Mouse (Mus musculus) ES-E14 (cell line): Measurements from ENCODE around the gene Asb4. TPM values are rescaled to one million over a fixed set of nuclear protein-coding genes. Genes with fewer than 3 reads are reported as not detected.

Experiments used
- DNase-seq: peaks from one replicate; pipeline ENCODE4 v3.0.0-alpha.2; 2013; ENCODE audit warnings: low read depth, low spot score
- H3K27ac ChIP-seq: 2 replicates; pipeline ENCODE4 v1.5.1; 2012; ENCODE audit warnings: low read depth, mild to moderate bottlenecking, low read length, moderate library complexity, mixed read lengths; ENCODE audit not compliant: poor library complexity, insufficient read depth, severe bottlenecking
- H3K36me3 ChIP-seq: 2 replicates; pipeline ENCODE4 v1.6.1; 2012; ENCODE audit warnings: mild to moderate bottlenecking, low read length, moderate library complexity, mixed read lengths; ENCODE audit not compliant: control insufficient read depth, poor library complexity, insufficient read depth, severe bottlenecking
- H3K4me1 ChIP-seq, 2 experiments: fragments of 150-350 bp in 1 of 2; sonication (generic) in 1 of 2; 2 replicates each; pipeline ENCODE4 v1.6.1; 2012; ENCODE audit warnings: low read length in 2 of 2, mild to moderate bottlenecking in 1 of 2, mixed read lengths in 1 of 2; ENCODE audit not compliant: control insufficient read depth in 2 of 2, insufficient read depth in 2 of 2, poor library complexity in 1 of 2
- H3K4me3 ChIP-seq, 2 experiments: fragments of 150-350 bp in 1 of 2; sonication (generic) in 1 of 2; 2 replicates each; pipeline ENCODE4 v1.5.1; 2012; ENCODE audit warnings: low read length in 2 of 2, low read depth in 1 of 2, mild to moderate bottlenecking in 1 of 2, mixed read lengths in 1 of 2; ENCODE audit not compliant: insufficient read depth in 1 of 2, poor library complexity in 1 of 2, severe bottlenecking in 1 of 2
- H3K9ac ChIP-seq: 2 replicates; pipeline ENCODE4 v1.6.1; 2012; ENCODE audit warnings: low read depth, mild to moderate bottlenecking, low read length, mixed read lengths; ENCODE audit not compliant: poor library complexity, insufficient read depth, severe bottlenecking
- H3K9me3 ChIP-seq: fragments of 150-350 bp; sonication (generic); 2 replicates; pipeline ENCODE4 v1.6.1; 2012; ENCODE audit warnings: low read depth, mild to moderate bottlenecking, low read length; ENCODE audit not compliant: control insufficient read depth, insufficient read depth
- CHD2 ChIP-seq: IDR thresholded peaks from 2 replicates; pipeline ENCODE4 v1.6.1; 2014; ENCODE audit warnings: mild to moderate bottlenecking, low read depth, low read length, inconsistent platforms
- HCFC1 ChIP-seq: IDR thresholded peaks from 2 replicates; pipeline ENCODE4 v1.6.1; 2012; ENCODE audit warnings: low read length, inconsistent platforms, borderline replicate concordance; ENCODE audit not compliant: insufficient read depth
- MAFK ChIP-seq: IDR thresholded peaks from 2 replicates; pipeline ENCODE4 v1.6.1; 2014; ENCODE audit warnings: mild to moderate bottlenecking, low read depth, low read length, inconsistent platforms; ENCODE audit not compliant: insufficient read depth
- ZC3H11A ChIP-seq: IDR thresholded peaks from 2 replicates; pipeline ENCODE4 v1.6.1; 2012; ENCODE audit warnings: low read depth, mild to moderate bottlenecking, inconsistent platforms, low read length, borderline replicate concordance
- ZNF384 ChIP-seq: IDR thresholded peaks from 2 replicates; pipeline ENCODE4 v1.6.1; 2012; ENCODE audit warnings: low read depth, low read length, inconsistent platforms
- in situ Hi-C, 2 experiments: fragments of 600-800 bp; cut with MboI; formaldehyde crosslinking; loops; one replicate each; pipeline ENCODE4 v1.15.1; 2025; ENCODE audit warnings: low sequenced_read_pairs in 2 of 2, inconsistent platforms in 1 of 2; ENCODE audit not compliant: unreplicated experiment in 2 of 2
- total RNA-seq: library from RNA; depleted of rRNA; stranded (reverse); fragments of 300-350 nt; gene quantifications from 2 replicates; pipeline ENCODE4 v1.2.3, GENCODE M21; 2012; rRNA removed

Gene Asb4
- total RNA-seq, 1 experiment: 0.22 TPM

DNA sequence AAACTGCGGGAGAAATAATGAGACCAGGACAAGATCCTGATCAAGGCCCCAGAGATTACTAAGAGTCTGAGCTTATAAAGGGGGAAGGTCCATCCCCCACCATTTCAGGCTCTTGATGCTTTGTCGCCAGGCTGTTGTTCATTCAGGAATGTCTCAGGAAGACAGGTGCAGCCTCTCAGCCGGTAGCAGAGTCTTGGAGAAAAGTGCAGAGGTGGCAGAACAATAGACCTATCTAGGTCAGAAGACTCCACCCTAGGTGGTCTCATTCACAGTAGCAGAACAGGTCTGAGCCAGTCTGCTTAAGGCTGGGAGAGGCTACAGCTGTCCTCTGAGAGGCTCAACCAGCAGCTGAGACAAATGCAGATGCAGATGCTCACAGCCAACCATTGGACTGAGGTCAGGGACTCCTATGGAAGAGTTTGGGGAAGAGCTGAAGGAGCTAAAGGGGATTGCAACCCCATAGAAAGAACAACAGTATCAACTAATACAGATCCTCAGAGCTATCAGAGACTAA lies 99.1 kb downstream of the Asb4 start:
- TF ChIP-seq HCFC1 (no peak), CHD2 (peak; percentile 60), MAFK (peak; percentile 81), ZNF384 (no peak), ZC3H11A (no peak)
- H3K4me3 ChIP-seq: no peak overlapping the region
- peaks cover 5% of the 10 kb centered on the region; the same call in 1 of the 2 replicates for H3K36me3 ChIP-seq
- H3K9me3 ChIP-seq: peaks cover 7% of the 10 kb centered on the region
- DNase-seq: peak; percentile 75
- in situ Hi-C loops: no loop called here
- no peak overlapping the region for H3K9ac ChIP-seq
- H3K4me1 ChIP-seq: peaks cover 13 to 17% of the 10 kb centered on the region in 2 experiments
- peak overlapping the region; percentile 99 for H3K27ac ChIP-seq

Other genes starting within 250 kb of the Asb4 start
- not detected in 2 replicates for gene Pon1, start 189.4 kb upstream of the Asb4 start, total RNA-seq
- 2.2 and 2.3 TPM in 2 replicates for gene Pon3, start 127.1 kb upstream of the Asb4 start, total RNA-seq
- gene Pon2, start 84.9 kb upstream of the Asb4 start, total RNA-seq: 11.1 and 12.7 TPM in 2 replicates
- 1.9 and 4.0 TPM in 2 replicates for gene Pdk4, start 112.9 kb downstream of the Asb4 start, total RNA-seq